Mouse (Mus musculus): Measurements from ENCODE around the gene Erbb2. TPM values are rescaled to one million over a fixed set of nuclear protein-coding genes. Genes with fewer than 3 reads are reported as not detected.
A peak's percentile ranks its signal among the peaks of the same experiment; 100 is the strongest.

The Erbb2 gene
- total RNA-seq, 1 experiment from 2014 or later, result 0.23 TPM

- no peak for ATAC-seq (ENCODE audit: extremely low read depth, insufficient number of reproducible peaks, low FRiP score, poor library complexity, severe bottlenecking)
Measured at GRCm38 (mm10) chr11:98448191-98448790, 36.0 kb downstream of the Erbb2 start.

GRCm38 (mm10) chr11:98449419-98449818, 37.1 kb downstream of the Erbb2 start:
- ATAC-seq (ENCODE audit: extremely low read depth, insufficient number of reproducible peaks, low FRiP score, poor library complexity, severe bottlenecking), result no peak

DNA sequence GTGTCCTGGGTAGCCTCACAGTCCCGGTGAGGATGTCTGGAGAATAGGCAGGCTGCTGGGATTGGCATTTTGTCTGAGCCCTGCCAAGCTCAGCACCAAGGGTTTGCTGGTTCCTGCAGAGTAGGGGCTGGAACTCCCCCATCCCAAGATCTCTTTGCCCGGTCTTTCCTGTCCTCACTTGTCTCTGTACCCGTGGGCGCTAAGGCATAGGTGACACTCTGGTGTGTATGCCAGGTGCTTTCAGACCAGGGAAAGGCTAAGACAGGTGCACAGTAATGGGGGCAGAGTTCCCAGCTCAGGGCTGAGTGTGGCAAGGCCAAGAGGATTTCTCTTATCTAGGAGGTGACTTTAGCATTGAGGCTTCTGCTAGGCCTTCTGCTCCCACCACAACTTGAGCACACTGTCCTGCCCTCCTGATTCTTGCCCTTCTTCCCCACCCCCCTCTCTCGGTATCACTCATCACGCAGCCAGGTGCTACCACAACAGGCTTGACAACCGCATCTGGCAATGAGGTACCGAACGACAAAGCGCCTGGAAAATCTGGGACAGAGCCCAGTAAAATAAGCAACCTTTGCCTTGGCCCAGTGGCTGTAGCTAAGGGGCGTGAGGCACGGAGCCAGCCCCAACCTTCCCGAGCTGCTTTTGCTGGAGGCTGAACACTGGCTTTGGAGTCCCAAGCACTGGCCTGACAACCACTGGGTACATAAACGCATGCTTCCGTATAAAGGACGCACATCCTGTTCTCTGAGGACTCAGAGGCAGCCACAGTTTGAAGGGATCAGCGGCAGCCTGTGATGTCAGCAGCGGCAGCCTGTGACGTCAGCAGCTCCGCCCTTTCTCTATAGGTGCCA, 37.9 kb downstream of the Erbb2 start:
- ATAC-seq (ENCODE audit: extremely low read depth, insufficient number of reproducible peaks, low FRiP score, poor library complexity, severe bottlenecking), result no peak

DNA sequence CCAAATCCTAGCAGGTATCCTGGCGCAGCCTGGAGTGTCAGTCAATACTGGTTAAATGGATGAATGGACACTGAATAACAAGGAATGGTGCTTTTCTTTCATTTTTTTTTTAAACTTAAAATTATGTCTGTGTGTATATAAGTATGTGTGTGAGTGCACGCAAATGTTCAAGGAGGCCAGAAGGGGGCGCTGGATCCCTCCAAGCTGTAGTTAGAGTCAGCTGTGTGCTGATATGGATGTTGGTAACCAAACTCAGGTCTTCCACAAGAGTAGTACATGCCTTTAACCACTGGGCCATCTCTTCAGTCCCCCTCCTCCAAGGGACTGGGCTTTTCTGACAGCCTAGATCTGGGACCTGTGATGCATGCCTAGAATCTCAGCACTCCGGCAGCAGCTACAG, 43.2 kb downstream of the Erbb2 start:
- no peak for ATAC-seq (ENCODE audit: extremely low read depth, insufficient number of reproducible peaks, low FRiP score, poor library complexity, severe bottlenecking)

DNA sequence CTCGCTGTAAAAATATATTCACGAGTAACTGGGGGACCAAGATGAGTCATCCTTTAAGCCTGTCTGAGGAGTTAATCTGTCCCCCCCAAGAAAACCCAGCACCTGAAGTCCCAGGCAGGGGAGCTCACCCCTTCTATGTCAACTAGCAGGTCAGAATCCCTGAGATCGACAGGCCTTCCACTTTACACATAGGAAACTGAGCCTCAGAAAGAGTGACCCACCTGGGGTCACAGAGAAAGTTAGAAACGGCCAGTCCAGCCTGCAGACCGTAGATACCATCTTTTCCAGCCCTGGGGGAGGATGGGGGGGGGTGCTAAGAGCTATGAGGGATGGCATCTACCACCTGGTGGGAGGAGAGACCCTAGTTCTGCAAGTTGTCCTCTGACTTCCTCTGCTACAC, 44.3 kb downstream of the Erbb2 start:
- ATAC-seq (ENCODE audit: extremely low read depth, insufficient number of reproducible peaks, low FRiP score, poor library complexity, severe bottlenecking), result no peak

GRCm38 (mm10) chr11:98456945-98457344, 44.7 kb downstream of the Erbb2 start:
- ATAC-seq (ENCODE audit: extremely low read depth, insufficient number of reproducible peaks, low FRiP score, poor library complexity, severe bottlenecking), result no peak

- peak; percentile 65 for ATAC-seq (ENCODE audit: extremely low read depth, insufficient number of reproducible peaks, low FRiP score, poor library complexity, severe bottlenecking)
Measured at GRCm38 (mm10) chr11:98457367-98458120, 45.3 kb downstream of the Erbb2 start.

- peak; percentile 8 for ATAC-seq (ENCODE audit: extremely low read depth, insufficient number of reproducible peaks, low FRiP score, poor library complexity, severe bottlenecking)
Measured at GRCm38 (mm10) chr11:98458121-98458990, 46.1 kb downstream of the Erbb2 start.

GRCm38 (mm10) chr11:98459071-98459741, 46.9 kb downstream of the Erbb2 start:
- ATAC-seq (ENCODE audit: extremely low read depth, insufficient number of reproducible peaks, low FRiP score, poor library complexity, severe bottlenecking), result peak; percentile 37

GRCm38 (mm10) chr11:98459860-98460259, 47.6 kb downstream of the Erbb2 start:
- no peak for ATAC-seq (ENCODE audit: extremely low read depth, insufficient number of reproducible peaks, low FRiP score, poor library complexity, severe bottlenecking)

DNA sequence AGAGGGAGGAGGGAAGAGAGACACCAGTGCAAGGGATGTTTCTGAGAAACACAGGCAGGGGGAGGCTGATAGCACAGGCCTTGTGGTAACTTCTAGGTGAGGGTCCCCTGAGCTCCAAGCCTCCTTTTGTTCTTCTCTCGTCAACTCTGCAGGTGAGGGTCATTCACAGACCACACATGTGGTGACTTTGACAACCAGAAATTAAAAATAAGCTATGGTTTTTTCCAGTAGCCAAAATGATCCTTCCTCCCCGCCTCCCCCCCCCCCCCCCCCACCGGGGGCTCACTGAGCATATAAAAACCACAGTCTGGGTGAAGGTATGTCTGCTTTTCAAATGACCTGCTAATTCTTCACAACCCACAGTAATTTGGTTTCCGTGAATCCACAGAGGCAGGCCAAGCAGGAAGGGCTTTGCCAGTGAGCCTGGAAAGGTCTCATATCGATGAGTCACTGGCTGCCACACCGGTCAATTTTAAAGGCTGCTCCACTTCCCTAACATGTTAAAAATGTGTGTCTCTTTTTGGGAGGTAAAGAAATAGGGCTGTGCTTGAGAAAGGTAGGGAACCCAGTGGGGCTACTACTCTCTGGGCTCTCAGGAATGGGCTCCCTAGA, 48.9 kb downstream of the Erbb2 start:
- no peak for ATAC-seq (ENCODE audit: extremely low read depth, insufficient number of reproducible peaks, low FRiP score, poor library complexity, severe bottlenecking)

DNA sequence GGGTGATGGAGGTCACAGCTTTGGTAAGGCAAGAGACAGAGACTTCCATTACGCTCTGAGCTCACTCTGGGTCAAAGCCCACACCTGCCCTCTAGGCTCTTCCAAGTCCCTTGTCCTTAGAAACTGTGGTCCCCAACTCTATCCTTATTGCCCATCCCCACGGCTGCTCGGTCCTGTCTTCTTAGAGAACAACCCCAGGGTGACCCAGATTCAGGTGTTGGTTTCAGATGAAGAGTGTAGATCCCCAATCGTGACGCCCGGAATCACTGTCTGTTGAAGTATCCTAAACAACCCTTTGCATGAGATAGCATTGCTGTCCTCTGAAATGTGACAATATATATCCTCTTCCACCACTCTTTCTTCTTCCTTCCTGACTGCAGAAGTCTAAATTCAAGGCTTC, 50.0 kb downstream of the Erbb2 start:
- ATAC-seq (ENCODE audit: extremely low read depth, insufficient number of reproducible peaks, low FRiP score, poor library complexity, severe bottlenecking), result no peak

DNA sequence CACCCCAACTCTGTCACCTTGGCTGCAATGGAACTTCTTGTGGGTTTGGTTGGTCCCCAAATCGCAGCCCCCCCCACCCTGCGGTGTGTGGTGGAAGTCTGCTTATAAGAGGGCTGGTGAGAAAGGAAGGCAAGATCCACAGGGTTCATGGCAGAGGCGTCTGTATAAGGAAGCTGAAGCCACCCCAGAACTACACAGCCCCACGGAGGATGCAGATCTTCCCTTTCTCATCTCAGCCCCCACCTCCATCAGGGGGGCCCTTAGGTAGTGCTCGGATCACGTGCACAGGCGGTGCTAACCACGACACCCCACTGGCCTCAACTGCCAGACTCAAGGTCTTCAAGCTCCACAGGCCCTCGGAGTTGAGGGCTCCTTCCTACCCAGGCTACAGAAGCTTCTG, 51.6 kb downstream of the Erbb2 start:
- ATAC-seq (ENCODE audit: extremely low read depth, insufficient number of reproducible peaks, low FRiP score, poor library complexity, severe bottlenecking), result no peak

- ATAC-seq (ENCODE audit: extremely low read depth, insufficient number of reproducible peaks, low FRiP score, poor library complexity, severe bottlenecking), result no peak
Measured at GRCm38 (mm10) chr11:98464516-98464915, 52.2 kb downstream of the Erbb2 start.

DNA sequence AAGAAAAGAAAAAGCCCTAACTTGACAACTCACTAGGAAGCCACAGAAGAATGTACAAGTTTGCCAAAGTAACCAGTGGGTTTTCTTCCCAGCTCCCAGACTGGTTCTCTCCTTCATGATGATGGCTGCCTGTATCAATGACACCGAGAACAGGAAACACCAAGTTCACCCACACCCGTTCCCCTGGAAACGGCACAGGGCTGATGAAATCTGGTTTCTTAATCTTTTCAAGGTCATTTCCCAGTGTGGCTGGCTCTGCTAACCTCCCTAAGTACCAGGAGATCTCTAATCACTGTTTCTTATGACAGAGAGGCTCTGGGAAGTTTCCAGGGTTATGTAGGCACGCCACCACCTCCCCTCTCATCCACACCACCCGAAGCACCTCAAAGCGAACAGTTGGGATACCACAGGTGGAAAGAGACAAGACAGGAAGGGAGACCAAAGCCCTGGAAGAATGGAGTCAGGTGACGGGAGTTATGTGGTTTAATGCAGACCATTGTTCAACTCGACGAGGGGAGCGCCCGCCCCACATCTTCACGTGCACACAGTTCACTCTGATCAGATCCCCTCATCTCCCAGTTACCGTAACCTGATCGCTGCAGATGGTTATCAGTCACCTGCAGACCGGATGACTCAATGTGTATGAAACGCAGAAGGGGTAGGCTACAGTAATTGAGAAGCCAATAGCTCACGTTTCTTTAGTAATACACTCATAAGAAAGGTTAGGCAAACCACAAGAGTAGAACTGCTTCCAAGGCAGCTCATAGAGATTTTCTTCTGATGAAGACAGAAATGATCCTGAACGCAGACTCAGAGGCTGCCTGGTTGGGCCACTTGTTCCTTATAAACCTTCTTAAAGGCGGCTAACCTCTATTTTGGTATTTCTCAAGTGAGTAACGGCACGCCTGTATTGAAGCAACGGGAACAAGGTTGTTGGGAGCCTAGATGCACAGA, 57.8 kb downstream of the Erbb2 start:
- no peak for ATAC-seq (ENCODE audit: extremely low read depth, insufficient number of reproducible peaks, low FRiP score, poor library complexity, severe bottlenecking)

GRCm38 (mm10) chr11:98470795-98471194, 58.5 kb downstream of the Erbb2 start:
- peak; percentile 65 for ATAC-seq (ENCODE audit: extremely low read depth, insufficient number of reproducible peaks, low FRiP score, poor library complexity, severe bottlenecking)

DNA sequence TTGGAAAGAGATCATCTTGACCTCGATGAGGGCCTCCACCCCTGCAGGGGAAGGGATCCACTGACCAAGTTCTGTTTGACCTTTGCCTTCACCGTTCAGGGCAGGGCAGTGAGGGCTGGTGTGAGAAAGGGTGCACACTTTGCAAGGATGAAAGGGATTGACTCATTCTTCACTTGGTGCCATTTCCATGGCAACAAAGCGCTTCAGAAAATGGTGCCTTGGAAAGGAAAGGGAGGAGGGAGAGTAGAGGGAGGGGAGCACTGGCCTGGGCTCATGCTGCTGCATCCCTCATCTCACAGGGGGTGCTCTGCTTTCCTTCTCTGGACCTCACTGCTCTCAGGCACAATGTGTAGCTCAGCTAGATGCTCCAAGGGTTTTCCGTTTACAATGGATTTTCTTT, 60.4 kb downstream of the Erbb2 start:
- no peak for ATAC-seq (ENCODE audit: extremely low read depth, insufficient number of reproducible peaks, low FRiP score, poor library complexity, severe bottlenecking)

Measured in neutrophil, adult 5-6 weeks (primary cell).